Mouse (Mus musculus) telencephalon, adult 2 months (tissue): ENCODE results near the gene Cadps.

ENCODE experiments used
- DNase-seq: peaks from one replicate; pipeline ENCODE4 v3.0.0-alpha.2; 2011; ENCODE audit warnings: low read depth, low spot score

The Cadps gene

DNA sequence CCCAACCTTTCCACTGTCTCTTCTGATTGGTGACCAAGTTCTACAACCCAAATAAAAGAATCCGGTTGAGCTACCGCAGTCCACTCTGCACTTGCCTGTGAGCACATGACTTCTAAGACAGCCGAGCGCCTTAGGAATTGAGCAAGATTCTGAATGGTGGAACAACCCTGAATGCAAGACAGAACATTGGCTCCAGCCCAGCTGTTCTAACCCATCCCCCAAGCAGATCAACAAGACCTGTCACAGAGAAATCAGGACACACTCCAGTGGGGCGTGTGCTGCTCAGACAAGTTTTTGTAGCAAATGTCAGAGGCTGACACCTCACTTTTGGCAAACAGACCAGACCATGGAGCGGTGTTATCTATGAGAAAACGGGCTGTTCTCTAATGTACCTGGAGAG, 431.7 kb downstream of the Cadps start:
- DNase-seq = no peak

- no peak for DNase-seq
These were observed 434.0 kb downstream of the Cadps start for GRCm38 (mm10) chr14:12388806-12389436.

- no peak for DNase-seq
These were observed 434.6 kb downstream of the Cadps start for GRCm38 (mm10) chr14:12388192-12388795.

GRCm38 (mm10) chr14:12387176-12387575, 435.7 kb downstream of the Cadps start:
- no peak for DNase-seq

GRCm38 (mm10) chr14:12377883-12378282, 445.0 kb downstream of the Cadps start:
- no peak for DNase-seq

DNA sequence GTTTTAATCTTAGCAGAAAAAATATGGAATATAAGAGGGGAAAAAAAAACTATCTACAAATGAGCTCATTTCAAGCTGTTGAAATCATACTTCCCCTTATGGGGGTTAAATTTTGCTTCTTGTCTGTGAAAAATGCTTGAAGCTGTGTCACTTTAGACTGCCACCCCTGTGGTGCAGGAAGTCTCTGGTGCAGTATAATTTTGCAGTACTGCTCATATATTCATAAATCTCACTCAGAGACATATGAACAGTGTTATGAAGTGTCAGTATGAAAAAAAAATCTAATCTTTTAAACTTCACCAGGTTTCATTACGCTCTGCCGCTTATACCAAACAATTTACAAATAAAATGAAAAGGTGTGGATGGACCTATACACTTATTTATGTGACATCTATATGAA, 445.6 kb downstream of the Cadps start:
- DNase-seq = no peak

- DNase-seq = no peak
These were observed 447.4 kb downstream of the Cadps start for GRCm38 (mm10) chr14:12375451-12375850.

GRCm38 (mm10) chr14:12350271-12350916, 472.5 kb downstream of the Cadps start:
- no peak for DNase-seq

GRCm38 (mm10) chr14:12349334-12350090, 473.4 kb downstream of the Cadps start:
- DNase-seq = no peak

GRCm38 (mm10) chr14:12348089-12348488, 474.8 kb downstream of the Cadps start, which contains the start of gene Fezf2:
TSS of gene Fezf2 (minus strand) at chr14:12348189.
- DNase-seq = no peak

DNA sequence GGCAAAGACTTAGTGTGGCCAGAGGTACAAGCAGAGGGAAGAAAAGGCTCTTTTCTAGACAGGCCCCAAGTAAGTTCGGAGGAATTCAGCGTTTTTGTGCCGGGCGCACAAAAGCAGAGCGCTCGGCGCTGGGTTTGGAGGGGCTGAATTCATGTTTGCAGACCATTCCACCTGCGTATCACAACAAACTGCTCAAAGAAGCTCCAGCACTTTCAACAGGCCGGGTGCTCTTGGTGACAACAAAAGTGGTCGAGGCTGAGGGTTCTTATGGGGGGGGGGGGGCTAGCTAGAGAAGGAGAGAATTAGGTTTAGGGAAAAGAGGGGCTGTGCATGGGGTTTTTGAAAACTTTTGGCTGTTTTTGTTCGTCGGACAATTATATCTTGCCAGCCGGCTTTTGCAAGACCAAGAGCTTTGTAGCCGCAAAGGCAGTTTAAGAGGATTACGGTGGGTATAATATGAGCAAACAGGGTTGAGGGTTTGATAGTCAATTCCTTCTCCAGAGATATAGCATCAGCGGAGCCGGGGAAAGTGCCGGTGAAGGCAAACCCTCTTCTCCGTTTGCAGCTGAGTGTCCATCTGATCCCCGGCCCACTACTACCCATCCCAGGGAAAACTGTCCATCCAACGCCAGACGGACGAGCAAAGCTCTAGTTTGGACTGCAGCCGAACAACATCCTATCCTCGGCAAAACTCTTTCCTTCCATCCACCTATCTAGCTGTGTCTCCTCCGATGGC, 475.8 kb downstream of the Cadps start:
- no peak for DNase-seq

DNA sequence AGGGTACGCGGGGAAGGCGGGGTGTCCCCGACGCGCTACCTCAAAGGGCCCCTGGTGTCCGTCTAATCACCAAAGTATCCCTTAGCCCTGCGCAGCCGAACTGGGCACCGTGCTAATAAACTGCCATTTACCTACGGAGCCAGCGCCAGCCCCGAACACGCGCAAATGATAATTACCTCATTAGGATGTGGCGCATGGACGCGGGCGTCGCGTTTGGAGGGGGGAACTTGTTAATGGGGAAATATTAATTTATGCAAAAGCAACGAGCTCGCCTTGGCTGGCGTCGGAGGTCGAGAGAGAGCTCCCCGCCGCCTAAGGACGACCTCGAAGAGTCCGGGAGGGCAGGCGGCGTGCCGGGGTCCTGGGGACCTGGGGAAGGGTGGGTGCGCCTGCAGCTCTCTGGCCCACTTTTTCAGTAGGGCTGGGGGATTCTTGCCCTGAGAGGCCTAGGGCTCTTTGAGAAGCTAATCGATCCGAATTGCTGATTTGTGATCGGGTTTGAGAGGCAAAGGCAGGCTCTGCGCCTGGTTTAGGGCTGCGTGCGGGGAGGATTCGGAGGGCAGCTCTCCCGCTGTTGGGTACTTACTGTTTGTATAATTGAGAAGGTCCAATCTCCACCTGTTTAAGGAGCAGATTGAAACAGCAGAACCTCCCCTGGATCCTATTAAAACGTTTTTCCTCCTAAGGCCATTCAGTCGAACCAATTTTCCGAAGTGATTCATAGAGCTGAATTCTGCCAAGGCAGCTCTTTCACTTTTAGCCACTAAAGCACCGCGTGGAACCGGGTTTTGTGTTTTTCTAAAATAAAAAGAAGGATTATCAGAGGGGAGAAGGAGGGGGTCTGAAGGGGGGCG, 476.6 kb downstream of the Cadps start:
- no peak for DNase-seq

- DNase-seq = no peak
These were observed 477.5 kb downstream of the Cadps start for GRCm38 (mm10) chr14:12345241-12345921.

DNA sequence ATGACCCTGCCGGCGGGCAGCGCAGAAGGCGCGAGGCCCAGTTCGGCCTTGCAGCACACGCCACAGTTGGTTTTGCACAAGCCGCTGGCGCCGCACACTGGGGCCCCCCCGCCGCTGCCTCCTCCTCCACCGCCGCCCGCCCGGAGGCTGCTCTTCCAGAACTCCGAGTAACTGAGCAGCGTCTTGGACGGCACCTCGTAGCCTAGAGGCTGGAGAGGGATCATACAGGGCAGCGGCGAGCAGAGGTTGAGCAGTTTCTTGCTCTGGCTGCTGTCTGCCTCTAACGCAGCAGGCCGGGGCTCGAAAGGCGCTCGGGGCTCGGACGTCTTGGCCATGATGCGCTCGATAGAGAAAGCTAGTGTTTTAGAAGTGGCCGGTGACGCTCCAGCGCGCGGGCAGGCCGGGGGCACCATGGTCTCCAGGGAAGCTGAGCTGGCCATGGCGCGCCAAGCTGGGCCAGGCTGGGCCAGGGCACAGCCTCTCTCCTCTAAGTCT, 478.1 kb downstream of the Cadps start:
- DNase-seq = no peak

DNA sequence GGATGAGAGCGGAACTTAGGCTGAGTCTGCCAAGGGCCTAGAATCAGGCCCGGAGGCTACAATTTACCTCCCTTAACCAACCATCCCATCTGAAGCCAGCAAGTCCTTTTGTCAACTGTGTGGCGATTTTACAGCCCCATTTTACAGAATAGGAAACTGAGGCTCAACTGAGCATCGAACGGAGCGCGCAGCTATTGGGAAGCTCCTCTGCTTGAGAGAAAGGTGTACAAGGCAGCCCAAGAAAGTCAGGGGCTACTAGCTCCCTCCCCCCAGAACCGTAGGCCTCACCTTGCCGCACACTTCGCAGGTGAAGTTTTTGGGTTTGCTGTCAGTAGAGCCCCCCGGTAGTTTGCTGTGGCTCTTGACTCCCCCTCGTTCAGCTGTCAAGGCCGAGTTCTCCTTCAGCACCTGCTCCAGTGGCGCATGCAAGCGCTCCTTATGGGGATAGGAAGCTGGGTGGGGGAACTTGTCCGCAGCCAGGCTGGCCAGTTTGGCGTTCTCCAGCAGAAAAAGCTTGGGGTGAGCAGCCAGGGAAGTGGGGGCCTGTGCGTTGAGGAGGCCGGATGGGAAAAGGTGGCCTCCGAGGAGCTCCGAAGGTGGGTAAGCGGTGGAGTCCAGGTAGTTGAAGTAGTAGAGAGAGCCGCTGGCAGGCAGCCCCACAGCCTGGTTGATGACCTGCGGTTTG, 478.7 kb downstream of the Cadps start:
- DNase-seq = no peak

- DNase-seq = no peak
These were observed 479.4 kb downstream of the Cadps start for GRCm38 (mm10) chr14:12343451-12343941.

GRCm38 (mm10) chr14:12342458-12343131, 480.3 kb downstream of the Cadps start:
- DNase-seq = no peak

DNA sequence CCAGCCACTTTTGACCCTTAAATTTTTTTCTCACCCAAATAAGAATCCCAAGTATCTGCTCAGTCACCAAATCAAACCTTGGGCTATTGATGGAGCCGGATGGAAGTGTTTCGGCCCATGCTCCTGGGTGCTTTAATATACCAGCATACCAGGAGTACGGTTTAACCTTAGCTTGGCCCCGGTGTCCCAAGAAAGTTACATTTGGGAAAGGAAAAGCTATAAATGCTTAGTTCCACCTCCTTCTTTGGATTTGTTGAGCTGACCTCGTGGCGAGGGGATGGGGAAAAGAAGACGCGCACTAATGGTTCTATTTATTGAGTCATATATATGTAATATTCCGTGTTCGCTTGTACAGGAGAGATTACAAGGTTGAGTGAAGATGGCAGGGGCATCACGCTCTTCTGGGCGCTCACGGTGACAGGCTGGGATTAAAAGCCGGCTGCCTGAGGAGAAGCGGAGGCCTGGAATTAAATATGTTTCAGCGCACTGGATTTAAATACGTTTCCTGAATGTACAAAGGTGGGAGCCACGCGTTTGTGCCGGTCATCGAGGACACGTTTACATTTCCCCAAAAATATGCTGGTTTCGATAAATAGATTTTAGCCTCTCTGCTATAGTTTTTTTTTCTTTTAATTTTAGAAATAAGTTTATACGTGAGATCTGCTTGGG, 481.0 kb downstream of the Cadps start:
- no peak for DNase-seq
